9 mouse cellular contexts compared by ENCODE assay signal in genomic region chr7:139969348-139970130, GRCm38 (mm10). TPM values are rescaled to one million over a fixed set of nuclear protein-coding genes. Genes with fewer than 3 reads are reported as not detected.
A peak's percentile ranks its signal among the peaks of the same experiment; 100 is the strongest.
DNase-seq lines count a peak whose midpoint lies in the region; ATAC-seq and TF ChIP-seq lines count a peak whose summit lies in the region.
"Had no signal": no experiment of that assay in that cellular context is flagged by ENCODE, and none has a peak within 500 bp of the region (broad histone marks: within the 10 kb centered on the region; RNA-seq: fewer than 3 reads in every experiment).

No protein-coding gene starts in this region.

- H3K27ac ChIP-seq in gastrocnemius, adult 2 months, result no peak overlapping the region

- H3K36me3 ChIP-seq in G1E (replicated peaks), result no peaks in the 10 kb centered on the region
- no peaks in the 10 kb centered on the region for H3K36me3 ChIP-seq in megakaryocyte, embryonic 14.5 days (replicated peaks; ENCODE audit: low read length)
- H3K36me3 ChIP-seq: limb, embryonic 15.5 days had no signal

- no peak overlapping the region for H3K4me3 ChIP-seq in G1E (ENCODE audit: low read depth, low read length)
- no peak overlapping the region for H3K4me3 ChIP-seq in gastrocnemius, adult 2 months
- peak overlapping the region; percentile 36 for H3K4me3 ChIP-seq in megakaryocyte, embryonic 14.5 days (replicated peaks)
- H3K4me3 ChIP-seq: limb, embryonic 15.5 days had no signal

- intact Hi-C loops in gastrocnemius, adult 2 months (cut with DNase I), result loop anchor here (1.0 to 10.0 kb wide), 2 partner anchors 25 to 175 kb away; no protein-coding TSS in a partner anchor

- no peaks in the 10 kb centered on the region for H3K4me1 ChIP-seq in G1E (ENCODE audit: insufficient read depth, low read depth, low read length)
- H3K4me1 ChIP-seq in megakaryocyte, embryonic 14.5 days, result peaks cover 60% of the 10 kb centered on the region

- ATAC-seq in G1E (ENCODE audit: extremely low read depth, insufficient number of reproducible peaks, low FRiP score, poor library complexity, severe bottlenecking), result no peak
- no peak for ATAC-seq in erythroid progenitor cell, adult 5-6 weeks (replicated peaks; ENCODE audit: low FRiP score, poor library complexity, severe bottlenecking)

- peak; percentile 82 for TF ChIP-seq CTCF in G1E (IDR thresholded peaks at IDR 0.05; ENCODE audit: low read depth, low read length)
- peak; percentile 82 for TF ChIP-seq CTCF in gastrocnemius, adult 2 months (IDR thresholded peaks at IDR 0.05)

- peak; percentile 83 to 88 for DNase-seq in B cell, adult 2 months
- no peak for DNase-seq in G1E (ENCODE audit: low spot score)
- DNase-seq in cerebellum, postnatal 25 days, result peak; percentile 86 to 93
- peak; percentile 80 for DNase-seq in gastrocnemius, adult 2 months
- peak; percentile 93 to 94 for DNase-seq in layer of hippocampus, postnatal 10 days (ENCODE audit: low spot score in 2 of 2)
- DNase-seq in skeletal muscle tissue, adult 2 months (ENCODE audit: low read depth, low spot score), result peak; percentile 56

- H3K27me3 ChIP-seq in G1E (ENCODE audit: insufficient read depth, low read length), result peaks cover 5% of the 10 kb centered on the region; the same call in 1 of the 2 replicates
- peaks cover 30% of the 10 kb centered on the region for H3K27me3 ChIP-seq in megakaryocyte, embryonic 14.5 days (replicated peaks)
- H3K27me3 ChIP-seq: limb, embryonic 15.5 days had no signal

- H3K9me3 ChIP-seq in G1E (replicated peaks), result no peaks in the 10 kb centered on the region
- no peaks in the 10 kb centered on the region for H3K9me3 ChIP-seq in megakaryocyte, embryonic 14.5 days
- H3K9me3 ChIP-seq: limb, embryonic 15.5 days had no signal

RNA-seq across cellular contexts. Expression of gene 6430531B16Rik, which starts 9.0 kb away (rescaled TPM):
- not detected in 2 replicates for total RNA-seq in G1E (2014; fragmentation: Nextera tagmentation)
- 0.11 TPM in 1 of 2 replicates, not detected in the other for total RNA-seq in G1E (2017)
- polyA plus RNA-seq in G1E (2012), result not detected in 2 replicates
- total RNA-seq in gastrocnemius, adult 2 months (2021), result not detected
- 1 to 10 TPM in 1 of 2 experiments, under 1 TPM in 1; 0.87 to 1.0 TPM for total RNA-seq in layer of hippocampus, postnatal 10 days (2021)
- polyA plus RNA-seq in megakaryocyte, embryonic 14.5 days (2012; ENCODE audit: insufficient read depth, low replicate concordance), result 0.31 TPM in 1 of 2 replicates, not detected in the other
- not detected in 2 replicates for total RNA-seq in erythroid progenitor cell, adult 5-6 weeks (2015; ENCODE audit: low replicate concordance)
- total RNA-seq in erythroid progenitor cell, adult 5-6 weeks (2017; ENCODE audit: low replicate concordance), result not detected in 2 replicates

RNA-seq across cellular contexts. Expression of gene Adam8, which starts 22.8 kb away (rescaled TPM):
- total RNA-seq in G1E (2014; fragmentation: Nextera tagmentation), result not detected in 2 replicates
- total RNA-seq in G1E (2017), result 0.12 and 0.76 TPM in 2 replicates
- polyA plus RNA-seq in G1E (2012), result 0.03 and 0.07 TPM in 2 replicates
- total RNA-seq in gastrocnemius, adult 2 months (2021), result under 1 TPM; 0.39 to 0.43 TPM
- 1 to 10 TPM; 1.3 to 2.4 TPM for total RNA-seq in layer of hippocampus, postnatal 10 days (2021)
- 7.8 and 22.3 TPM in 2 replicates for polyA plus RNA-seq in megakaryocyte, embryonic 14.5 days (2012; ENCODE audit: insufficient read depth, low replicate concordance)
- 9.2 and 9.4 TPM in 2 replicates for total RNA-seq in erythroid progenitor cell, adult 5-6 weeks (2015; ENCODE audit: low replicate concordance)
- total RNA-seq in erythroid progenitor cell, adult 5-6 weeks (2017; ENCODE audit: low replicate concordance), result 3.3 and 5.2 TPM in 2 replicates

RNA-seq across cellular contexts. Expression of gene Utf1, which starts 25.9 kb away (rescaled TPM):
- not detected in 2 replicates for total RNA-seq in G1E (2014; fragmentation: Nextera tagmentation)
- not detected in 2 replicates for total RNA-seq in G1E (2017)
- polyA plus RNA-seq in G1E (2012), result not detected in 2 replicates
- total RNA-seq in gastrocnemius, adult 2 months (2021), result not detected
- not detected for total RNA-seq in layer of hippocampus, postnatal 10 days (2021)
- not detected in 2 replicates for polyA plus RNA-seq in megakaryocyte, embryonic 14.5 days (2012; ENCODE audit: insufficient read depth, low replicate concordance)
- not detected in 2 replicates for total RNA-seq in erythroid progenitor cell, adult 5-6 weeks (2015; ENCODE audit: low replicate concordance)
- total RNA-seq in erythroid progenitor cell, adult 5-6 weeks (2017; ENCODE audit: low replicate concordance), result not detected in 2 replicates
